Mouse (Mus musculus): Measurements from ENCODE around the gene Mapk12.

The Mapk12 gene

GRCm38 (mm10) chr15:89140659-89141252 is at the start of gene Mapk12:
Mapk12 (minus strand) TSS chr15:89140703.
- CTCF ChIA-PET: interaction anchor here (0.6 to 1.6 kb wide), 3 partner anchors 9 to 66 kb away, joined by 4 to 7 read pairs (median 6); no protein-coding TSS in a partner anchor

GRCm38 (mm10) chr15:89184937-89185227 is 44.4 kb upstream of the Mapk12 start:
- CTCF ChIA-PET: no interaction called here

GRCm38 (mm10) chr15:89184141-89184936 is 43.8 kb upstream of the Mapk12 start:
- CTCF ChIA-PET: no interaction called here

DNA sequence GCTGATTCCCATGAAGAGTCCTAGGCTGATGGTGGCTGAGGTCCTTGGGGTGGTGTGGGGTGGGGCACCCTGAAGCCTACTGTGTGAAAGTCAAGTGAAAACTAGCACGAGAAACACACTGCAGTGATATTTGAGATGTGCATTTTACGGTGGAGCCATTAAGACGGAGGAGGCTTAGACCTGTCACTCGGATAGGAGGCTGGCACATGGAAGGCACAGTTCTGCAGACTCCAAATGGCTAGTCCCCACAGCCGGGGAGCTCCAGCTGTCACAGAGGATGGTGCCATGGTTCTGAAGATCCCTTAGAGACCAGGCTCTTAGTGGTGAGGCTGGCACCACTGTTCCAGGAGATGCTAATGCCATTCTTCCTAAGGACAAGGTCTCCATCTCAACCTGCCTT is 42.3 kb upstream of the Mapk12 start:
- CTCF ChIA-PET: no interaction called here

- CTCF ChIA-PET: no interaction called here
These were observed 41.8 kb upstream of the Mapk12 start for GRCm38 (mm10) chr15:89182328-89182741.

DNA sequence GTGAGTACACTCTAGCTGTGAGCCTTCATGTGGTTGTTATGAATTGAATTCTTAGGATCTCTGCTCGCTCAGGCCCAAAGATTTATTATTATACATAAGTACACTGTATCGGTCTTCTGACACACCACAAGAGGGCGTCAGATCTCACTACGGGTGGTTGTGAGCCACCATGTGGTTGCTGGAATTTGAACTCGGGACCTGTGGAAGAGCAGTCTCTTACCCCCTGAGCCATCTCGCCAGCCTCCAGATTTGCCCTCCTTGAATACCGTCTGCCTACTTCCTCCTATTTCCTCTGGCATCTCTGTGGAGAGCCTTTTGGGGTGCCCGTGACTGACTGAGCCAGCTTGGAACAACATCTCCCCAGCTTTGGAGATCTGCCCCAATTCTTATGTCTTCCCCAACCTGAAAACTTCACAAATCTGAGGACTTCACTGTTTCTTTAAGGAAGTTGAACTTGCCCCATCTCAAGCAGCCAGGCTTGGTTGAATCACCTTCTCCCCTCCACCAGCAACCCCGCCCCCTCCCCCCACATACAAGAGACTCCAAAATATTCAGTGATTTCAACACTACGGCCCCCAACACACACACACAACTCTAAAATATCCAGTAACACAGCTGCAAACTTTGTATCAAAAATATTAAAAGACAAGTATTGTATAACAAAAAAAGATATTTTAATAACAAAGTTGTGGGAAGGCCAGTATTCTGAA is 41.2 kb upstream of the Mapk12 start:
- CTCF ChIA-PET: no interaction called here

DNA sequence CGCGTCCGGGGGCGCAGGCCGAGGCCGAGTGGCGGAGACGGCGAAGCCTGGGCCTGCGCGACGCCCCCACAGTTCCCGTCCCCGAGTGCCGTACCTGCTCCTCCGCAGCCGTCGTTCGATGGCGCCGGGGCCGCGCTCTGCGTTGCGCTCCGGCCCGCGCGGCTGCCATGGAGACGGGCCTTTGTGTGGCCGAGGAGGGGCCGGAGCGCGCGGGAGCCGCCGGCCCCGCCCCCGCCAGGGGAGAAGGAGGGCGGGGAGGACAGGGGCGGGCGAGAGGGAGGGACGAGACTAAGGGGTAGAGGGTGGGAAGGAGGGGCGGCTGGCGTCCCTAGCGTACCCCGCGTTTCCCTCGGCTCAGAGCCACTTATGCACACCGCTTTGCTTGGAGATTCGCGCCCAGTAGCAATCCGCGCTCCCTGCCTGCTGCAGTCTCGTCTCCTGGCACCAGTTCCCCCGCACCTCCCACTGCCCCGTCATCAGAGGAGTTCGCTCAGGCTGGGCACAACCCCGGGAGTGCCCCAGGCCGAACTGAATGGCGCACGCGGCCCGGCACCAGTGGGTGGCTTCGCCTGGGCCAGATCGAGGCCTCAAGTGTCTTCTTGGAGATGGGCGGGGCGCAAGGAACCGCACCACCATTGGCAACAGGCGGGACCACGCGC is 40.2 kb upstream of the Mapk12 start, which contains the start of gene Plxnb2:
Plxnb2 (minus strand) TSS at position 218 of the 659 bp plus-strand sequence.
- CTCF ChIA-PET: no interaction called here

- CTCF ChIA-PET: no interaction called here
These were observed 39.6 kb upstream of the Mapk12 start for GRCm38 (mm10) chr15:89180081-89180541.

DNA sequence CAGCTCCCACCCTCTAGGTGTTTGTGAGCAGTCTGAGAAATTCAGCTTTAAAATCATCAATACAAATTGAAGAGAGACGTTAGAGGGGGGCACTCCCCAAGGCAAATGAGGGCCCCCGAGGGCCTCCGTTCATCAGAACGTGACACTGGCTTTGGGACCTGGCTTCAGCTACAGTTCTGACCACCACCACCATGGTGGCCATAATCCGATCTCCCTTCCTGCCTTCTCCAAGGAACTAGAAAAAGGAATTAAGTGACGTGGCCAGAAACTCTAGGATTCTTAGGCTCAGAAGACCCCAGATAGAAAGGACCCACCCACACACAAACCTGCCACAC is 39.1 kb upstream of the Mapk12 start:
- CTCF ChIA-PET: no interaction called here

- CTCF ChIA-PET: no interaction called here
These were observed 38.6 kb upstream of the Mapk12 start for GRCm38 (mm10) chr15:89178954-89179629.

GRCm38 (mm10) chr15:89178260-89178860 is 37.9 kb upstream of the Mapk12 start:
- CTCF ChIA-PET: no interaction called here

- CTCF ChIA-PET: interaction anchor here (0.5 to 0.8 kb wide), 2 partner anchors 10 to 50 kb away, joined by 3 to 5 read pairs; partner anchors contain the start of gene Hdac10
These were observed 37.2 kb upstream of the Mapk12 start for GRCm38 (mm10) chr15:89177576-89178259.

- CTCF ChIA-PET: interaction anchor here (0.5 to 0.8 kb wide), 2 partner anchors 9 to 49 kb away, joined by 3 to 5 read pairs; partner anchors contain the start of gene Hdac10
These were observed 36.6 kb upstream of the Mapk12 start for GRCm38 (mm10) chr15:89177121-89177520.

DNA sequence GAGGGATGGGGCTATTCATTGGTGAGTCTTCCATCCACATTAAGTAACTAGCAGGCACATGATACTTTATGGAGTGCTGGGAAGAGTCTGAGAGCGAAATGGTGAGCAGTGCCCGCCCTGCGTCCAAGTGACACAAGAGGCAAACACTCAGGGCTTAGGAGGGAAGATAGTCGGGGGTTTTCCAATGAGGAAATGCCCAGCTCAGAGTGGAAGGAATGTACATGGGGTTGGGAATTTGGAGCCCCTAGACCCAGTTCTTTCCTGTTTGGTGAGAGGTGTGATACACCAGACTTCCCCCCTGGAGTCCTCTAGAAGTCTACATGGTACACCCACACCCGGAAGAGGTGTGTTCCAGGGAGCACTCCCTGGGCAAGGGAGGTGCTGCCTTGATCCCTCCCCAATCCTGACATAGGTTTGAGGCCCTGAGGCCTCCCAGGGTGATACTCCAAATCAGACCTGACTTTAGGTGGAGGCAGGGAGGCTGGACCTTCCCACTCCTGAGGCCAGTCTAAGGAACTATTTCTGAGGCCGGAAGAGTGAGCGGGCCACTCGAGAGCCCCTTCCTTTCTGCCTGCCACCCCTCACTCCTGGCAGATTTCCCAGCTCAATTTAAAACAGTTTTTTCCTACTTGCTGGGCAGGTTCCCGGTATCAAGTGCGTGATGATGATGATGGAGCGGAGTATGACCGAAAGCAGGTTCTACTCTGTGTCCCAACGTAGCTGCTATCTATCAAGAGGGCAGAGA is 35.1 kb upstream of the Mapk12 start:
- CTCF ChIA-PET: interaction anchor here (0.6 kb wide), 1 partner anchor 11 kb away, joined by 21 read pairs; no protein-coding TSS in a partner anchor

DNA sequence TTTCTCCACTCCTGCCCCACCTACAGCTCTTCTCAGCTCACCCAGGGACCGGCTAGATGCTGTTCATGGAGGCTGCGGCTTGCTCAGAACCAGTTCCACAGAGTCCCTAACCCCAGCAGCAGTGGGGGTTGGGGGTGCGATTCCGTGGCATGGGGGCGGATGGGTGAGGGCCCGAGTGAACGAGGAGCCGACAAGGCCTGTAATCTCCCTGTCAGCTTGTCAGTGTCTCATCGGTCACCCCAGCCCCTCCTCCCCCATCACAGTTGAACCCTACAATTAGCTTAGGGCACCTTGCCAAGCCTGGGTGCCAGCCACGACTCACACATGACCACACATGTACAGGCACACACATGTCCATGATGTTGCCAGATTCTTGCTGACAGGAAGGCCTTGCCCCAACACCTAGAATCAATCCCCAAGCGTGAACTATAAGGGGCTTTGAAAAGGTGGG is 34.4 kb upstream of the Mapk12 start:
- CTCF ChIA-PET: interaction anchor here (0.6 kb wide), 1 partner anchor 12 kb away, joined by 21 read pairs; no protein-coding TSS in a partner anchor

DNA sequence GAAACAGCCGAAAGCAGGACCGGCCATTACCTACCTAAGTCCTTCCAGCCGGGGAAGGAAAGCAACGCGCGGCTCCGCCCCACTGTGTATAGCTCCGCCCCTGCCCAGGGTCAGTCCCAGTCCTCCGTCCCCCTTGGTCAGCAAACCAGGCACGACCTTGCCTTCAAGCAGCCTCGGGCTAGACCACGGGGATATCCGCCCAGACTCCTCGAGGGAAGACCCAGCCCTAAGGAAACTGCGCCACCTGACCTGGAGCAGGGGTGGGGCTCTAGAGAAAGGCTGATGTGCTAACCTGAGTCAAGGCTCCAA is 33.4 kb upstream of the Mapk12 start:
- CTCF ChIA-PET: no interaction called here

DNA sequence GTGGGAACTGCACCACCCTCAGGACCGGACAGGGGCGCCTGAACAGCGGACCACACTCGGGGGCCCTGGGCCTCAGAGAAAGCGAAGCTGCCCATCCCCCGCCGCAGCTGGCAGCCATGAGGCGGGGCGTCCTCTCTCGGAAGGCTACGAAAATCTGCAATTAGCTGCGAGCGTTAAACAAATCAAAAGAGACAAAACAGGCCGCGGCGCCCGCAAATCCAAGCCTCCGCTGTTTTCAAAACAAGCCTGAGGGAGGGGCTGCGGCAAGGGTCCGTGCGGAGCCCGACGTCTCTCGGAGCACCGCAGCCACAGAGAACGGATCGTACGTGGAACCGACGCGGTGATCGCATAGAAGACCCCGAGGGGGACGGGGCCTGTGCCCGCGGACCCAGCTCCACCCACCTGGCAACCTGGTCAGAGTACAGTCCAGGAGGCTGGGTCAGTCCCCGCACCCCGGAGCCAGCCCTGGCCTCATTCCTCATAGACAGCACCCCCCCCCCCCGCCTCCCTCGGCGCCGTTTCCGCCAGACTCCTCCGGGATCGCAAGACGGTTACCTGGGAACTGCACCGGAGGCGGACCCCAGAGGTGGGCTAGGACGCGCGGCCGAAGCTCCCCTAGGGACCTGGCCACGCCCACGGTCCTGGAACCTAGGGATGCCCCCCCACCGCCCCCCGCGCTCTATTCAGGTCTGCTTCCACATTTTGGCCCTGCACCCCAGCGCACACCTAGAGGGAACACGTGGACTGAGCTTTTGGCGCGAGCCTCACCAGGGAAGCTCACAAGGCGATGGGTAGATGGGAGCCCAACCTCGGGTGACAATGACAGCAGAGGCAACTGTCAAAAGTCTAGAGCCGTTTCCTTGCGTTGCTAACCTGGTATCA is 32.8 kb upstream of the Mapk12 start:
- CTCF ChIA-PET: no interaction called here

- CTCF ChIA-PET: no interaction called here
These were observed 31.9 kb upstream of the Mapk12 start for GRCm38 (mm10) chr15:89172276-89172935.
